Mouse (Mus musculus): ENCODE data around the gene 2610301B20Rik. TPM values are rescaled to one million over a fixed set of nuclear protein-coding genes. Genes with fewer than 3 reads are reported as not detected.
"Not testable (repeated sequence)": the region's sequence is repeated elsewhere in the genome, so short reads cannot be mapped to it uniquely, and the experiment has no call there.

Gene 2610301B20Rik
- total RNA-seq, 1 experiment from 2014 or later: 16.4 TPM

- no peak for DNase-seq
These were observed 31.0 kb downstream of the 2610301B20Rik start for GRCm38 (mm10) chr4:10905234-10905801.

GRCm38 (mm10) chr4:10911417-10911816 lies 37.1 kb downstream of the 2610301B20Rik start:
- DNase-seq: not testable (repeated sequence)

- no peak for DNase-seq
These were observed 37.7 kb downstream of the 2610301B20Rik start for GRCm38 (mm10) chr4:10911909-10912478.

- peak; percentile 91 for DNase-seq
These were observed 38.5 kb downstream of the 2610301B20Rik start for GRCm38 (mm10) chr4:10912611-10913301.

- no peak for DNase-seq
These were observed 39.1 kb downstream of the 2610301B20Rik start for GRCm38 (mm10) chr4:10913409-10913808.

- DNase-seq: no peak
These were observed 40.5 kb downstream of the 2610301B20Rik start for GRCm38 (mm10) chr4:10914766-10915165.

- no peak for DNase-seq
These were observed 41.0 kb downstream of the 2610301B20Rik start for GRCm38 (mm10) chr4:10915271-10915670.

- DNase-seq: no peak
These were observed 44.1 kb downstream of the 2610301B20Rik start for GRCm38 (mm10) chr4:10918402-10918801.

GRCm38 (mm10) chr4:10919097-10919496 lies 44.8 kb downstream of the 2610301B20Rik start:
- peak; percentile 25 for DNase-seq

GRCm38 (mm10) chr4:10919530-10919929 lies 45.2 kb downstream of the 2610301B20Rik start:
- DNase-seq: no peak

- DNase-seq: no peak
These were observed 45.7 kb downstream of the 2610301B20Rik start for GRCm38 (mm10) chr4:10919987-10920386.

GRCm38 (mm10) chr4:10920622-10921021 lies 46.3 kb downstream of the 2610301B20Rik start:
- no peak for DNase-seq

- DNase-seq: peak; percentile 82
These were observed 48.9 kb downstream of the 2610301B20Rik start for GRCm38 (mm10) chr4:10923180-10923579.

- no peak for DNase-seq
These were observed 49.8 kb downstream of the 2610301B20Rik start for GRCm38 (mm10) chr4:10924140-10924539.

GRCm38 (mm10) chr4:10924541-10924940 lies 50.2 kb downstream of the 2610301B20Rik start:
- no peak for DNase-seq

GRCm38 (mm10) chr4:10926416-10926815 lies 52.1 kb downstream of the 2610301B20Rik start:
- no peak for DNase-seq

- DNase-seq: no peak
These were observed 53.9 kb downstream of the 2610301B20Rik start for GRCm38 (mm10) chr4:10928158-10928557.

- DNase-seq: no peak
These were observed 55.4 kb downstream of the 2610301B20Rik start for GRCm38 (mm10) chr4:10929726-10930125.

- no peak for DNase-seq
These were observed 56.7 kb downstream of the 2610301B20Rik start for GRCm38 (mm10) chr4:10931040-10931439.

GRCm38 (mm10) chr4:10932091-10932745 lies 57.9 kb downstream of the 2610301B20Rik start:
- no peak for DNase-seq

- no peak for DNase-seq
These were observed 58.5 kb downstream of the 2610301B20Rik start for GRCm38 (mm10) chr4:10932782-10933181.

GRCm38 (mm10) chr4:10936766-10937165 lies 62.5 kb downstream of the 2610301B20Rik start:
- no peak for DNase-seq
